In the genomic region with DNA sequence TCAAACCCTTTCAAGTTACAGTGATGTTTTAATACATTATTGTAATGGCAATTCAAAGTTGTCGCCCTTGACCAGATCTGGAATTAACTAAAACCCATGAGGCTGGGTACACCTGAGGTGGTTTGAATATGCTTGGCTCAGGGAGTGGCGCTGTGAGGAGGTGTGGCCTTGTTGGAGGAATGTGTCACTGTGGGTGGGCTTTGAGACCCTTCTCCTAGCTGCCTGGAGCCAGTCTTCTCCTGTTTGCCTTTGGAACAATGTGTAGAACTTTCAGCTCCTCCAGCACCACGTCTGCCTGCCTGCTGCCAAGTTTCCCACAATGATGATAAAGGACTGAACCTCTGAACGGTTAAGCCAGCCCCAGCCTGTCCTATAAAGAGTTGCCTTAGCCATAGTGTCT, we compare ENCODE assay signal across 21 mouse cellular contexts.
A peak's percentile ranks its signal among the peaks of the same experiment; 100 is the strongest.
DNase-seq lines count a peak whose midpoint lies in the region; ATAC-seq lines count a peak whose summit lies in the region.
"Had no signal": no experiment of that assay in that cellular context is flagged by ENCODE, and none has a peak within 500 bp of the region (broad histone marks: within the 10 kb centered on the region; RNA-seq: fewer than 3 reads in every experiment).

No protein-coding gene starts in this region.

- H3K4me2 ChIP-seq in forebrain, embryonic 11.5 days (ENCODE audit: low read depth, low read length, severe bottlenecking): no peak overlapping the region
- H3K4me2 ChIP-seq: embryonic facial prominence, embryonic 12.5 days; forebrain, embryonic 12.5 days had no signal

- no peaks in the 10 kb centered on the region for H3K9me3 ChIP-seq in forebrain, embryonic 11.5 days (ENCODE audit: control insufficient read depth, low read length)
- H3K9me3 ChIP-seq: embryonic facial prominence, embryonic 10.5 days; embryonic facial prominence, embryonic 12.5 days; forebrain, embryonic 12.5 days; G1E had no signal

- no peak overlapping the region for H3K9ac ChIP-seq in forebrain, embryonic 11.5 days (ENCODE audit: low read length)
- H3K9ac ChIP-seq: embryonic facial prominence, embryonic 12.5 days; forebrain, embryonic 12.5 days had no signal

- no peak overlapping the region for H3K4me3 ChIP-seq in forebrain, embryonic 11.5 days (ENCODE audit: low read depth, low read length)
- H3K4me3 ChIP-seq: embryonic facial prominence, embryonic 10.5 days; embryonic facial prominence, embryonic 12.5 days; forebrain, embryonic 12.5 days had no signal

- H3K36me3 ChIP-seq in forebrain, embryonic 11.5 days (ENCODE audit: control insufficient read depth, insufficient read depth, low read length): no peaks in the 10 kb centered on the region
- H3K36me3 ChIP-seq: embryonic facial prominence, embryonic 10.5 days; embryonic facial prominence, embryonic 12.5 days; forebrain, embryonic 12.5 days; G1E had no signal

- H3K27me3 ChIP-seq in forebrain, embryonic 11.5 days (ENCODE audit: control insufficient read depth, insufficient read depth, low read length): no peaks in the 10 kb centered on the region
- H3K27me3 ChIP-seq: embryonic facial prominence, embryonic 12.5 days; forebrain, embryonic 12.5 days; Patski had no signal

- no peaks in the 10 kb centered on the region for H3K4me1 ChIP-seq in forebrain, embryonic 11.5 days (replicated peaks; ENCODE audit: control insufficient read depth, insufficient read depth, low read length)
- H3K4me1 ChIP-seq: embryonic facial prominence, embryonic 10.5 days; embryonic facial prominence, embryonic 12.5 days; forebrain, embryonic 12.5 days had no signal

- H3K27ac ChIP-seq in forebrain, embryonic 11.5 days (ENCODE audit: low read depth, low read length): no peak overlapping the region
- H3K27ac ChIP-seq: embryonic facial prominence, embryonic 10.5 days; embryonic facial prominence, embryonic 12.5 days; forebrain, embryonic 12.5 days had no signal

- DNase-seq in ES-CJ7 (ENCODE audit: low read depth, low spot score) (peak; percentile 97), R1 (ENCODE audit: low read depth, low spot score) (peak; percentile 91), ZHBTc4 (ENCODE audit: low read depth, low spot score) (peak; percentile 94)
- DNase-seq in forebrain, embryonic 11.5 days (ENCODE audit: low spot score): no peak
- DNase-seq: adrenal gland, adult 2 months; adrenal gland, postnatal 10 days; adrenal gland, postnatal 25 days; cerebellum, adult 11-12 months; cerebellum, adult 2 months; cerebellum, adult 9-10 months; cerebellum, postnatal 10 days; cerebellum, postnatal 25 days had no signal

- ATAC-seq in megakaryocyte-erythroid progenitor cell, adult 5-6 weeks (replicated peaks; ENCODE audit: low FRiP score, low TSS enrichment, poor library complexity, severe bottlenecking): no peak
- no peak for ATAC-seq in cerebellum, adult (ENCODE audit: insufficient number of reproducible peaks, low FRiP score, low TSS enrichment)
- no peak for ATAC-seq in forebrain, embryonic 11.5 days (replicated peaks; ENCODE audit: low FRiP score)
- ATAC-seq: forebrain, embryonic 14.5 days; forebrain, embryonic 16.5 days; Patski had no signal

- 49% methylated on average over 4 of the region's 4 CpGs for WGBS in forebrain, embryonic 11.5 days
